Mouse (Mus musculus) lung, adult 2 months (tissue): Measurements from ENCODE around the gene Ngrn.

Source experiments
- CTCF ChIP-seq: fragments of 200-500 bp; IDR thresholded peaks from 2 replicates; pipeline ENCODE4 v1.5.1; 2011; ENCODE audit warnings: mild to moderate bottlenecking, low read length, control low read depth; ENCODE audit not compliant: insufficient read depth
- POLR2A ChIP-seq: fragments of 200-500 bp; IDR thresholded peaks from 2 replicates; pipeline ENCODE4 v1.6.1; 2011; ENCODE audit warnings: low read depth, mild to moderate bottlenecking, control low read depth, low read length, borderline replicate concordance; ENCODE audit errors: extremely low read depth

DNA sequence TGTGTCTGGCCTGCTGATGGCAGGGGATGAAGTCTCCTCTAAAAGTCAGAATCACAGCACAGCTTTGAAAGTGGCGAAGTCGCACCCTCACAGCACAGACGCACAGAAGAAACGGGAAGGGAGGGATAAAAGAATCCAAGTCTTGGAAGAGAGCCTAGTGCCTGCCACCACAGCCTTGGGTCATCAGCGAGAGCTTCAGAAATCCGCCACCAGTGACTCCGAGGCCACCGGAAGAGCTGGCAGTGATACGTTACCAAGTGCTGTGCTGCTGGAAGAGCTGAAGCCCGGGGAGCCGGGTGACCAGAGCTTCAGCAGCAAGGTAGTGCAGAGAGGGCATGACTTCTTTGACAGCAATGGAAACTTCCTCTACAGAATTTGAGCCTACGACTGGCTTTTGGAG is 3.6 kb downstream of the Ngrn start:
- TF ChIP-seq CTCF (no peak), POLR2A (no peak)
